Mouse (Mus musculus) telencephalon, adult 2 months (tissue): ENCODE measurements around the gene Nrl.

Experiments
- DNase-seq: peaks from one replicate; pipeline ENCODE4 v3.0.0-alpha.2; 2011; ENCODE audit warnings: low read depth, low spot score

Nrl gene

GRCm38 (mm10) chr14:55486836-55487235, 37.9 kb downstream of the Nrl start:
- no peak for DNase-seq

GRCm38 (mm10) chr14:55484430-55485085, 40.2 kb downstream of the Nrl start:
- DNase-seq, result no peak

DNA sequence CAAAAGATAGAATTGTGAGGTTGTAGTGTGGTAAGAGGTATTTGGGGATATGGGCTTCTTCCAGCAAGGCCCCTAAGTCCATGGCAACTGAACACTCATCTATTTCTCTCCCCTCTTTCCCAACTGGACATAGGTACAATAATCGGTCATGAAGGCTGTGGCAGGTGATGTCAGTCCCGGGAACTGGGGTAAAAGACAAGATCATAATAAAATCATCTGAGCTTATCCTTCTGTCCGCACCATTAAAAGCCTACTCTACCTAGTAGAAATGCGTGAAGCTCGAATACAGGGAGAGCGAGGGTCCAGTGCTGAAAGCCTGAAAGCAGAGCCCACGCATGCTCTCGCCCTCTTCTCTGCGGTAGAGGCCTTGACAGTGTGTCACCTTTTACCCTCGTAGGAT, 45.2 kb downstream of the Nrl start:
- no peak for DNase-seq

- peak; percentile 58 for DNase-seq
Measured at GRCm38 (mm10) chr14:55478651-55479599, 45.9 kb downstream of the Nrl start, which contains the start of gene Dhrs4. Gene Dhrs4 (plus strand): TSS chr14:55478758.

GRCm38 (mm10) chr14:55477829-55478228, 47.0 kb downstream of the Nrl start:
- no peak for DNase-seq

DNA sequence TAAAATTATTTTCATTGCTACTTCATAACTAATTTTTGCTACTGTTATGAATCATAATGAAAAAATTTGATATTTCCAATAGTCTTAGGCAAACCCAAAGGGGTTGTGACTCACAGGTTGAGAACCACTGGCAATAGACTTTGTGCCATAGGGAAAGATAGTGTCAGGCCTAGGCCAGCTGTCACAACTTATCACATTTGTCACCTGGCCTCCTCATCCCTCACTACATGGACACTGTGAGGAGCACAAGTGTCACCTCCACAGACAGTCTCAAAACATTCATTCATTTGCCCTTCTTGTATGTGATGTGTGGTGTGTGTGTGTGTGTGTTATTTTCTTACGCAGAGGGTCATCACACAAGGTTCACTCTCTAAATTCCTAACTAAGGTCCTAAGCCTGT, 47.4 kb downstream of the Nrl start:
- no peak for DNase-seq

- DNase-seq, result no peak
Measured at GRCm38 (mm10) chr14:55475654-55476053, 49.1 kb downstream of the Nrl start.

DNA sequence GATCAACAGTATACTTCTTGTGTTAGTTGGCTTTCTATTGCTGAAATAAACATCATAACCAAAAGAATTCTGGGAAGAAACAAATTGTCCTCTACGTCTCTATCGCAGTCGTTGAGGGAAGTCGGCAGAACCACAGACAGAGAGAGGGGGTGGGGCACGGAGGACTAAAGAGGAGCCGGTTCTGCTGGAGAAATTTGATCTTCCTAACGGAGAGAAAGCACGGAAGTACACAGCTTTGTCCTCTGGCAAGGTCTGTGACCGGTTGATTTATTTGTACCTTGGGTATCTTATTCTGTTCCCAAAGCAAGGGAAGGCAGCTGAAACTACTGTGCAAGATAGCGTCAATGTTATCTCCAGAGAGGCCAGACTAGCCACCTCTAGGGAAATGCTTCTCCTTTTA, 54.0 kb downstream of the Nrl start:
- no peak for DNase-seq

- DNase-seq, result no peak
Measured at GRCm38 (mm10) chr14:55469821-55470220, 55.0 kb downstream of the Nrl start.

DNA sequence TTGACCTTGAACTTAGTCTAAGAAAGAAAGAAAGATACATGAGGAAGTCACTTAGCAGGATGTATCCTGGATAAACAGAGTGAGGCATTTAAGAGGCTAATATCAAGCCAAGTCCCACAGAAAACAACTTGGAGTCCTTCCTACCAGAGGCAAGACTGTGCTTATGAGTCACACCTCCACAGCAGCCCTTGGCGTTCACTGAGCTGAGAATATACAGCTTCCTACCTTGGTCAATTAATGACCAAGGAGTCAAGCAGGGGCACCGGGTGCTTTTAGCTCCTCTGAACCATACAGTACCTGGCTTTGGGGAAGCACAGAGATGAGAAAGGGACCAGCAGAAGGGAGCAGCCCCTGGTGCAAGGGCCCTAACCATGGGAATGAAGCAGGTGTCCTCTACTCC, 55.7 kb downstream of the Nrl start:
- no peak for DNase-seq
